Mouse (Mus musculus): ENCODE results near the gene Hs3st3a1. TPM values are rescaled to one million over a fixed set of nuclear protein-coding genes. Genes with fewer than 3 reads are reported as not detected.
A peak's percentile ranks its signal among the peaks of the same experiment; 100 is the strongest.

Hs3st3a1 gene
- total RNA-seq, 2 experiments from 2014 or later, result 0.44 to 0.55 TPM

DNA sequence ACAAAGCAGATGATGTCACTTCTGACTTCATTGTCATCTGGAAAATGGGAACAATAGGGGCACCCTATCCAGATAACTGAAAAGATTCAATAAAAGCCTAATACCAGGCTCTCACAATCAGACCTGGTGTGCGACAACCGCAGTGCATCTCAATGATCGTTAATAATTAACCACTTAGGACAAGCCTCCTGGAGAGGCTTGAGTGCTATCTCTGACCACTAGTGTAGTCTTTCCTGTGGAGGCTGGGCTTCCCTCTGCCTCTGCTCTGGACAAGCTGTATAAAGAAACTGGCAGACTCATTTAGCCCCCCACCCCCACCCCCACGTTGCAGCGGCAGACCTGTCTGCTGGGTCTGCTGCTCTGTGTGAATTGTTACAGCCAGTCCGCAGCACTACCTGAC is 107.2 kb downstream of the Hs3st3a1 start:
- DNase-seq (ENCODE audit: low spot score in 2 of 2), result no peak
- intact Hi-C loops (cut with DNase I), result no loop called here

DNA sequence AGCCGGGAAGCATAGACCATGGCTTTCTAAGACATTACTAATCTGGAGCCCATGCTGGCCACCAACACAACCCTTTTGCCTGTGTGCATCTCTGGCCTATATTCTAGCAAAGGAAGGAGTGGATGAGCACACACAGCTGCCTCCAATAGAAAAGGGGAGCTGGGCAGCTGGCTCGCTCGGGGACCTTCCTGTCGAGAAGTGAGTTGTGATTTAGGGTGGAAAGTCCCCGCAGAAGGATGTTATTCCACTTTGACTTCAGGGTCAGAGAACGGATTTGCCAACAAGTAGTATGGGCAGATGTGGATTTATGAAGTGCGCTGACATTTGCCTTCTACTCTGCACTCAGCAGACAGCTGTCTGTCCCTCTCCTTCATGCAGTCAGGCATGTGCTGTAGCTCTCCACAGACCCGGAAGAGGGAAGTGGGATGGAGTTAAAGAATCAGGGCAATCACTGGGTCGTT is 108.1 kb downstream of the Hs3st3a1 start:
- DNase-seq (ENCODE audit: low spot score in 2 of 2), result no peak
- intact Hi-C loops (cut with DNase I), result no loop called here

GRCm38 (mm10) chr11:64544236-64544635 is 109.1 kb downstream of the Hs3st3a1 start:
- intact Hi-C loops (cut with DNase I), result no loop called here
- DNase-seq (ENCODE audit: low spot score in 2 of 2), result no peak

- DNase-seq (ENCODE audit: low spot score in 2 of 2), result no peak
These were observed 114.2 kb downstream of the Hs3st3a1 start for GRCm38 (mm10) chr11:64549380-64549779.

GRCm38 (mm10) chr11:64549955-64550354 is 114.8 kb downstream of the Hs3st3a1 start:
- DNase-seq (ENCODE audit: low spot score in 2 of 2), result peak in 1 of 2 experiments; percentile 5
- intact Hi-C loops (cut with DNase I), result no loop called here

More at GRCm38 (mm10) chr11:64549380-64549779, 114.2 kb downstream of the Hs3st3a1 start:
- intact Hi-C loops (cut with DNase I), result no loop called here

- DNase-seq (ENCODE audit: low spot score in 2 of 2), result no peak
- intact Hi-C loops (cut with DNase I), result no loop called here
These were observed 123.2 kb downstream of the Hs3st3a1 start for GRCm38 (mm10) chr11:64558282-64558681.

DNA sequence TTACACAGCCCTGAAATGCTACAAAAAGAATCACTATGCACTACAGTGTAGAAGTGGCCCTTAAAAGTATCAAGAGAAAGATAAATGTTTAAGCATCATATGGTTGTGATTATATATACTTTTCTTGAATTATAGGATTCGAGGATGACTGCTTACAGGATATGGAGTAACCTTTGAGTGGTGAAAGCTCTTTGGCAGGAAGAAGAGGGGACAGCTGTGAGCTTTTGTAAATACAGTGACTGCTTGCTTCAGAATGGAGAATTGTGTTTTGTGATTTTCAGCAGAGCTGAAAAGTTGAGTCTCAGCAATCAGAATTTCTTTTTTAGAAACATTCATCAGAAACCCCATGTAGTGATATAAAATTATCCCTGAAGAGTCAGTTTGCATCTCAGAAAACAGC is 124.3 kb downstream of the Hs3st3a1 start:
- no peak for DNase-seq (ENCODE audit: low spot score in 2 of 2)
- intact Hi-C loops (cut with DNase I), result no loop called here

- intact Hi-C loops (cut with DNase I), result no loop called here
- DNase-seq (ENCODE audit: low spot score in 2 of 2), result no peak
These were observed 125.3 kb downstream of the Hs3st3a1 start for GRCm38 (mm10) chr11:64560471-64560870.

DNA sequence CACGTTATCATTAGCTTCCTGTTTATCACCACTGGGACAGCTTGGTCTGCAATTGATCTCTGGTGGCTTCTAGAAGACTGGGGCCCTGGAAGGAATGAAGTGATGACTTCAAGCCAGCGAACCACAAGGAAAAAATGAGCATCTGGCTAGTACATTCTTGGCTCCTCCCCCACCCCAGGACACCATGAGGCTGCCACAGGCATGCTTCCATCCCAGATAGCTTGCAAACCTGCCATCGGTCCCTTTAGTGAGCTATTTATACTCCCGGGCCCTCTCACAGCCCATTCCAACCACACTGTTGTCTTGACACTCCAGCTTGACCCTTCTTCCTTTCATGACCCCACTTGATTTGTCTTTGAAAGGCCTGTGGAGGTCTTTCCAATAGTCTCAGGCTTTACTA is 127.6 kb downstream of the Hs3st3a1 start:
- intact Hi-C loops (cut with DNase I), result no loop called here
- DNase-seq (ENCODE audit: low spot score in 2 of 2), result no peak

Other genes starting within 250 kb of the Hs3st3a1 start
- gene F930015N05Rik, start 1.3 kb downstream of the Hs3st3a1 start, total RNA-seq (2021), result under 1 TPM in 1 of 2 experiments, not detected in 1; 0.31 TPM

Data from left cerebral cortex, postnatal 14 days (tissue).